Mouse (Mus musculus) heart, postnatal 0 days (tissue): ENCODE data around the gene Napepld.

ENCODE experiments used
- CTCF ChIP-seq: IDR thresholded peaks from 2 replicates; pipeline ENCODE4 v1.5.1; 2016; ENCODE audit warnings: antibody characterized with exemption, control low read depth, low read depth
- EP300 ChIP-seq: IDR thresholded peaks from 2 replicates; pipeline ENCODE4 v1.6.1; 2016; ENCODE audit warnings: antibody characterized with exemption, low read depth

DNA sequence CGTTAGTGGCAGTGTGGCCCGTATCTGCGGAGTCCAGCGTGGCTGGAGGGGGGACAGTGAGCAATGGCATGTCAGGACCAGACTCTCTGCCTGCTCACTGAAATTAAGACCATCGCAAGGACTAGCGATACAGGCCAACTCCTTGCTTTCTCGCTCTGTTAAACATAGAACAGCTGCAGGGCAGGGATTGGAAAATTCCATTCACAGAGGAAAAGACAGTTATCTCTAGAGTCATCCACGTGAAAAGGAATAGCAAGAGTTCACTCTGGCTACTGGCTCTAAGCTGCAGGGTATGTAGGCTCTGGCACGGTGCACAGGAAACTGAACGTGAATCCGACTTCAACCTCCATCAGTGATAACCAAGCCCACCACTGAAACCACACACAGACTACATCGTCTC is 26.2 kb downstream of the Napepld start:
- TF ChIP-seq CTCF (no peak), EP300 (no peak)
